Mouse (Mus musculus) liver, adult 2 months (tissue): ENCODE results near the gene Praf2. TPM values are rescaled to one million over a fixed set of nuclear protein-coding genes. Genes with fewer than 3 reads are reported as not detected.
A peak's percentile ranks its signal among the peaks of the same experiment; 100 is the strongest.

Experiments
- DNase-seq: peaks from one replicate; pipeline ENCODE4 v3.0.0-alpha.2; 2011; ENCODE audit warnings: low read depth, low spot score; ENCODE audit errors: extremely low read depth
- H3K27ac ChIP-seq: fragments of 200-500 bp; replicated peaks from 2 replicates; pipeline ENCODE4 v1.5.1; 2012; ENCODE audit warnings: low read depth, mild to moderate bottlenecking, control low read depth, inconsistent platforms, low read length; ENCODE audit not compliant: insufficient read depth
- H3K27me3 ChIP-seq: fragments of 200-500 bp; 2 replicates; pipeline ENCODE4 v1.6.1; 2012; ENCODE audit warnings: mild to moderate bottlenecking, moderate library complexity, low read length, inconsistent platforms; ENCODE audit not compliant: control insufficient read depth, insufficient read depth
- H3K36me3 ChIP-seq: fragments of 200-500 bp; 2 replicates; pipeline ENCODE4 v1.6.1; 2012; ENCODE audit warnings: low read length, inconsistent platforms; ENCODE audit not compliant: control insufficient read depth, insufficient read depth
- H3K4me1 ChIP-seq: fragments of 200-500 bp; 2 replicates; pipeline ENCODE4 v1.6.1; 2011; ENCODE audit warnings: low read length; ENCODE audit not compliant: control insufficient read depth, insufficient read depth
- H3K4me3 ChIP-seq: fragments of 200-500 bp; 2 replicates; pipeline ENCODE4 v1.5.1; 2011; ENCODE audit warnings: low read depth, mild to moderate bottlenecking, control low read depth, low read length, moderate library complexity; ENCODE audit not compliant: insufficient read depth
- H3K79me2 ChIP-seq: fragments of 200-500 bp; 2 replicates; pipeline ENCODE4 v1.6.1; 2012; ENCODE audit warnings: inconsistent platforms, mild to moderate bottlenecking, low read length, moderate library complexity; ENCODE audit not compliant: control insufficient read depth, insufficient read depth
- H3K9ac ChIP-seq: fragments of 200-500 bp; 2 replicates; pipeline ENCODE4 v1.6.1; 2012; ENCODE audit warnings: low read depth, mild to moderate bottlenecking, control low read depth, inconsistent platforms, low read length
- CTCF ChIP-seq: fragments of 200-500 bp; IDR thresholded peaks from 2 replicates; pipeline ENCODE4 v1.5.1; 2011; ENCODE audit warnings: low read depth, low read length, control low read depth
- POLR2A ChIP-seq: fragments of 200-500 bp; IDR thresholded peaks from 2 replicates; pipeline ENCODE4 v1.6.1; 2011; ENCODE audit warnings: low read length, control low read depth; ENCODE audit not compliant: insufficient read depth; ENCODE audit errors: extremely low read depth
- WGBS: fragments of 180-500 bp; shearing (Covaris S2); methylation state at CpG from one replicate; pipeline ENCODE4 v1.1.7; 2018; 5-methylcytosine and 5-hydroxymethylcytosine counted together
- polyA plus RNA-seq: library from polyadenylated mRNA; depleted of rRNA; stranded (reverse); fragments of >200 nt; gene quantifications from 2 replicates; pipeline ENCODE4 v1.2.3, GENCODE M21; 2012
- total RNA-seq: library from RNA; depleted of rRNA; stranded (reverse); fragments of >200 nt; gene quantifications from 2 replicates; pipeline ENCODE4 v1.2.3, GENCODE M21; 2014

Praf2 gene
- total and polyA plus RNA-seq, 2 experiments = 1.1 to 7.7 TPM

DNA sequence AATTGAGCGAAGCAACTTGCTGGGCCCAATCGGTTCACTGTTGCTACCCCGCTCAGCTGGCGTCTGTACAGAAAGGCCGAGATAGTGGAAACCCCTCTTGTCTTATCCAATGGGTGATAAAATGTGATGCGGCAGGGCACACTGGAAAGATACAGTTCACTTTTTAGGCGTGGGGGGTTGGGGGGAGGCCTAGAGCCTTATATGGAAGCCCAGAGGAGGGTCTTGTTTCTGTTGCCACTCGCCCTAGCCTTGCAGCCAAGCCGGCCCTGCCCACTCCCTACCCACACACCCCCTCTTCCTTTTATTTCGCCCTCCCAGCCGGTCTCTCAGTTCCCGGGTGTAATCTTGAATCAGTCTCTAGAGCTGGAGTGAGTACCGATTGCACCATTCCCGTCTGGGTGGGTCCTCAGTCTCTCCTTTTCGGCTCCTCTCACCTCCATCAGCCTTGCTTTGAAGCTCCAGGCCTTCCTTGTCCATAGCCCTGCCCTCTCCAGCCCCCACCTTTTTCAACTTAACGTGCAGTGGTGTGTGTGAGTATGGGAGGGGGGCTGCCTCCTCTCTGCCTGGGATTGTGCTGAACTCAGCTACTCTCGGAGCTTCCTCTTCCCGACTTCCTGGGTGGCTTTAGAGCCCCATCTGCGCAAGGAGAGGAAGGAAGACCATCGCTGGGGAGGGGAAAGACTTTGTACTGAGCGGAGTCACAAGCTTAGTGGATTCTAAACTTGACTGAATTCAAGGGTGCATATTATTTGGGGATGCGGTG, 35.6 kb downstream of the Praf2 start:
- H3K36me3 ChIP-seq = peaks cover 15% of the 10 kb centered on the region
- DNase-seq = peak; percentile 25
- H3K4me1 ChIP-seq = peaks cover 13% of the 10 kb centered on the region
- H3K27me3 ChIP-seq = no peaks in the 10 kb centered on the region
- 7% methylated on average over 22 of the region's 22 CpGs for WGBS
- H3K79me2 ChIP-seq = no peaks in the 10 kb centered on the region; the same call in 1 of the 2 replicates
- peak overlapping the region; percentile 76 for H3K4me3 ChIP-seq
- no peak for TF ChIP-seq POLR2A
- TF ChIP-seq CTCF = no peak
- peak overlapping the region; percentile 82 for H3K27ac ChIP-seq
- peak overlapping the region; percentile 88 for H3K9ac ChIP-seq

DNA sequence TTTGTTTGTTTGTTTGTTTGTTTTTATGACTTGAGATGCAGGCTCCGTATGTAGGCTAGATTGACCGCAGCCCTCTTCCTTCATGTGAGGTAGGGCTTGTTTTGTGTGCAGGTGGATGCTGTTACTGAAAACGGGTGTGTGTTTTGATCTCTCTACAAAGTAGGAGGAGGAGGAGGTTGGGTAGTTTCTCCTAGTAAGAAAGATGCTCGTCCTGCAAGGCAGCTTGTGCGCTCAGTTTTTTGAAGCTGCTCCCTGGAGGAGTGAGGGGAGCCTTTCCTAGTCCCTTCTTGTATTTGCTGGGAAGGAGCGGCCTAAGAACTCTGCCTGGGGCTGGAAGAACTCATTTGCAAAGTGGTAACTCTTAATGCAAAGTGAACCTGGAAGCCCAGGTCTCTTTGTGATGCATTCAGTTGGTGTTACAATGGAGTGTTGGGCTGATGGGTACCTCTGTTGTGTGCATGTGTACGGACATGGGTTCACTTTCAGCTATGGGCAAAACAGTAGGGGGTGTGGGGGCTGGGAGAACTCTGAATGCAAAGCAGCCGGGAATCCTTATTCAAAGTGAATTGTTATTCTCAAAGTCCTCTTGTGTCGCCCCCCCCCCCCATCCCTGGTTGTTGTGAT, 36.5 kb downstream of the Praf2 start:
- peak overlapping the region; percentile 72 for H3K27ac ChIP-seq
- H3K4me3 ChIP-seq = no peak overlapping the region

DNA sequence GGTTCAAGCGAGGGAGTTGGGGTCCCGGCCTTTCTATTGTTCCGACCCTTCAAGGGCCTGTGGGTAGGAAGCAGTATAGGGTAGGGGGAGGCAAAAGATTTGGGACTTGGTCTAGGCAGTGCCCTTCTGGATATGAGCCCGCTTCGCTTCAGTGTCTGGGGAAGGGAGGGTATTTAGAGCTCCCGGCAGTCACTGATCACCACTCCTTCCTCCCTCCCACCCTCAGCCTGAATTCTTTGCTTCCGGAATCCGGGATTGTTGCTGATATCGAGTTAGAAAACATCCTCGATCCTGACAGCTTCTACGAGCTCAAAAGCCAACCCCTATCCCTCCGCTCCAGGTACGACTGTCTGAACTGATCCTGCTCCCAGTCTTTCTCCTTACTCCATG, 37.0 kb downstream of the Praf2 start:
- TF ChIP-seq CTCF (no peak), POLR2A (no peak)
- 42% methylated on average over 13 of the region's 13 CpGs for WGBS
- no peaks in the 10 kb centered on the region for H3K27me3 ChIP-seq
- peak overlapping the region; percentile 72 for H3K27ac ChIP-seq
- H3K79me2 ChIP-seq = no peaks in the 10 kb centered on the region; the same call in 1 of the 2 replicates
- H3K9ac ChIP-seq = peak overlapping the region; percentile 53
- peak overlapping the region; percentile 8 for H3K4me3 ChIP-seq
- H3K4me1 ChIP-seq = peaks cover 13% of the 10 kb centered on the region
- peaks cover 26% of the 10 kb centered on the region for H3K36me3 ChIP-seq
- no peak for DNase-seq

More for the DNA sequence above, 36.5 kb downstream of the Praf2 start:
- no peak for TF ChIP-seq POLR2A
- no peak for TF ChIP-seq CTCF
- Histone ChIP-seq H3K9ac (peak overlapping the region; percentile 20; the same call in 1 of the 2 replicates), H3K27me3 (no peaks in the 10 kb centered on the region), H3K79me2 (no peaks in the 10 kb centered on the region; the same call in 1 of the 2 replicates), H3K4me1 (peaks cover 13% of the 10 kb centered on the region), H3K36me3 (peaks cover 23% of the 10 kb centered on the region)
- DNase-seq = no peak
- WGBS = 41% methylated on average over 9 of the region's 9 CpGs

DNA sequence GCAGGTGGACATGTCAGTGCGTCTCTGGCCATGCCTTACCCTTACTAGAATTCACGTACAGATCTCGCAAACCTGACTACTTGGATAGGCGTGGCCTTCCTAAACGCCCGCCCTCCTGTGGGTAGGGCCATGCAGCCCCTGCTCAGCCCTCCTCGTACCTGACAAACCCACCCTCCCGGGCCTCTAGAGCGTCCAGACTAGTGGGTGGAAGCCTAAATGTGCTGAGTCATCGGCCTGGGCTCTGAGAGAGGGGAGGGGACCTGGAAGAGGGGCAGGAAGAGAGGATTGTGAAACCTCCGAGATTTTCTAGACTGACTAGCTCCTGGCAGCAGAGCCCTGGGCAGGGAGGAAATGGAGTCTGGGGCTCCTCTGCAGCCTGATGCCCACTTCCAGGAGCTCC, 37.5 kb downstream of the Praf2 start:
- peak overlapping the region; percentile 53 for H3K9ac ChIP-seq
- peaks cover 31% of the 10 kb centered on the region for H3K36me3 ChIP-seq
- H3K27ac ChIP-seq = peak overlapping the region; percentile 72
- peak overlapping the region; percentile 8 for H3K4me3 ChIP-seq
- DNase-seq = peak; percentile 82
- no peaks in the 10 kb centered on the region; the same call in 1 of the 2 replicates for H3K79me2 ChIP-seq
- WGBS = 2% methylated on average over 11 of the region's 11 CpGs
- H3K4me1 ChIP-seq = peaks cover 13% of the 10 kb centered on the region
- no peaks in the 10 kb centered on the region for H3K27me3 ChIP-seq
- no peak for TF ChIP-seq CTCF
- no peak for TF ChIP-seq POLR2A

DNA sequence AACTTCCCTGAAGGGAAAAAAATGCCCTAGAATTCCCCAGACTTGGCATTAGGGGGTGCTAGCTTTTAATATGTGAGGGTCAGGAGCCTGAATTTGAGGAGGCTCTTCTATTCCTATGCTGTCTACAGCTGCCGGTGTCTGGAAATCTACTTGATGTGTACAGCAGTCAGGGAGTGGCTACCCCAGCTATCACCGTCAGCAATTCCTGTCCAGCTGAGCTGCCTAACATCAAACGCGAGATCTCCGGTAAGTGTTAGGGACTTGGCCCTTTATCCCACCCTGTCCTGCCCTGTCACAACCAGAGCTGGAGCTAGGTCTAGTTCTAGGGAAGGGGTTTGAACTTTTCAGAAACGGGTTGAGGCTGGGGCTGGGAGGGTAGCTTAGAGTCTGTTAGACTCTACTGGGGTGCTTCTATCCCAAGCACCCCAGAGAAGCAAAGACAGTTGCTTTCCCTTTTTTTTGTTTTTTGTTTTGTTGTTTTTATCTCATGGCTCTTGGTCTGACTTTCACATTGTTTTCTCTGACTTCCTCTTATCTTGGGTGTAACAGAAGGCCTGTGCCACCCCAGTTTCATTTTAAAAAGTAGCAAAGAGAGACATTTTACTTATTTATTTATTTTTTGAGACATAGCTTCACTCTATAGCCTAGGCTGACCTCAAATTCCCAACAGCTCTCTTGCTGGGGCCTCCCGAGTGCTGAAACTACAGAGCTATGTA, 41.2 kb downstream of the Praf2 start:
- TF ChIP-seq POLR2A (no peak), CTCF (no peak)
- Histone ChIP-seq H3K4me3 (no peak overlapping the region), H3K79me2 (no peaks in the 10 kb centered on the region), H3K9ac (no peak overlapping the region), H3K4me1 (peaks cover 8% of the 10 kb centered on the region), H3K36me3 (peaks cover 48% of the 10 kb centered on the region), H3K27ac (no peak overlapping the region), H3K27me3 (no peaks in the 10 kb centered on the region)
- WGBS = 80% methylated on average over 7 of the region's 7 CpGs
- no peak for DNase-seq
